Mouse (Mus musculus) kidney, adult 2 months (tissue): ENCODE results near the gene Proser2. TPM values are rescaled to one million over a fixed set of nuclear protein-coding genes. Genes with fewer than 3 reads are reported as not detected.

Source experiments
- DNase-seq: peaks from one replicate; pipeline ENCODE4 v3.0.0; 2021
- H3K27ac ChIP-seq: fragments of 200-500 bp; 2 replicates; pipeline ENCODE4 v1.5.1; 2012; ENCODE audit warnings: low read depth, low read length, control low read depth, inconsistent platforms; ENCODE audit not compliant: insufficient read depth
- H3K27me3 ChIP-seq: fragments of 200-500 bp; replicated peaks from 2 replicates; pipeline ENCODE4 v1.6.1; 2012; ENCODE audit warnings: mild to moderate bottlenecking, moderate library complexity, low read length, inconsistent platforms; ENCODE audit not compliant: control insufficient read depth, insufficient read depth
- H3K36me3 ChIP-seq: fragments of 200-500 bp; 2 replicates; pipeline ENCODE4 v1.6.1; 2012; ENCODE audit warnings: mild to moderate bottlenecking, moderate library complexity, low read length, inconsistent platforms; ENCODE audit not compliant: control insufficient read depth, insufficient read depth
- H3K4me1 ChIP-seq: fragments of 200-500 bp; 2 replicates; pipeline ENCODE4 v1.6.1; 2011; ENCODE audit warnings: low read length; ENCODE audit not compliant: control insufficient read depth, insufficient read depth
- H3K4me3 ChIP-seq: fragments of 200-500 bp; 2 replicates; pipeline ENCODE4 v1.5.1; 2011; ENCODE audit warnings: mild to moderate bottlenecking, low read depth, low read length, control low read depth; ENCODE audit not compliant: insufficient read depth
- CTCF ChIP-seq: fragments of 200-500 bp; conservative IDR thresholded peaks from 2 replicates; pipeline ENCODE4 v1.5.1; 2011; ENCODE audit warnings: low read depth, mild to moderate bottlenecking, control low read depth, low read length, moderate library complexity, mixed read lengths; ENCODE audit not compliant: insufficient read depth, insufficient read length
- POLR2A ChIP-seq: fragments of 200-500 bp; IDR thresholded peaks from one replicate; pipeline ENCODE4 v1.6.1; 2011; ENCODE audit warnings: low read depth, low read length, control low read depth
- WGBS: fragments of 180-500 bp; shearing (Covaris S2); methylation state at CpG from one replicate; pipeline ENCODE4 v1.1.7; 2018; 5-methylcytosine and 5-hydroxymethylcytosine counted together
- polyA plus RNA-seq: library from polyadenylated mRNA; depleted of rRNA; stranded (reverse); fragments of >200 nt; gene quantifications from 2 replicates; pipeline ENCODE4 v1.2.3, GENCODE M21; 2012; rRNA removed

Proser2 gene
- 7.8 and 7.9 TPM in 2 replicates for polyA plus RNA-seq

DNA sequence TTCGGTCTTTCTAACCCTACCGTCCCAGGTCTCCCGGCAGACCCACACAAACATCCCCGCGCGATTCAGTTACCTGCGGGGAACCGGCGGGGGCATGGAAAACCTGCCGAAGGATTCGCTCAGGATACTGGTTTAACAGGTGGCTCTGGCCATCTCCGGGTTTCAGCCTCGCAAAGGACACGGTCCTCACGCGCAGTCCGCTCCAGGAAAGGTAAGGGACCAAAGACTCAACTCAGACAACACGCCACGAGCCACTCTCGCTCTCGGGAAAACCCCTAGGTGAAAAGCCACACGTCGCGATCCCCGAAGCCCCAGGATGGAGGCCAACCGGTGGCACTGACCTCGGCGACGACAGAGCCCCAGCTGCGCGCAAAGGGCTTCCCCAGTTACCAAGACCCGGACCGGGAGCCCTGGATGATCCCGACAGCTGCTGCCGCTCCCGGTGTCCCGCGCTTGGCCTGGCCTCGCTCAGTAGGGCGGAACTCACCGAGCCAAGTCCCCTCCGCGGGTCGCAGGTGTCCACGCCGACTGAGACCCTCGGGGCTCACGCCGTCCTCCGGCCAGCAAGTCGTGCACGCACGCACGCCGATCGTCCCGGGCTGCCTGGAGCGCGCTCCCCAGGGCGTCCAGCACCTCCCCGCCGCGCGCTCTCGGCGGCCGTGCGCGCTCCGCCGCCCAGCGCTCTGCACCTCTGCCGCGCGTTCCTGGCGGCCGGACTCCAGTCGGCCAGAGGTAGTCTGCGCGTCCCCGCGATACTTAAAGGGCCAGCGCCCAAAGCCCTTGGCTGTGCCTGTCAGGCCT, at the start of gene Proser2:
Gene Proser2, minus strand, starts transcription at position 657 of the 801 bp plus-strand sequence.
- H3K27me3 ChIP-seq: no peaks in the 10 kb centered on the region
- WGBS: 1% methylated on average over 83 of the region's 83 CpGs
- H3K4me3 ChIP-seq: peak within 1 kb of the TSS; percentile 78
- H3K36me3 ChIP-seq: no peaks in the 10 kb centered on the region
- no peak for TF ChIP-seq POLR2A
- TF ChIP-seq CTCF: no peak
- DNase-seq: peak; percentile 87
- H3K4me1 ChIP-seq: no peaks in the 10 kb centered on the region
- 0 out of 2 replicates have a peak within 1 kb of the TSS, but pooled peaks have one; percentile 12 for H3K27ac ChIP-seq

DNA sequence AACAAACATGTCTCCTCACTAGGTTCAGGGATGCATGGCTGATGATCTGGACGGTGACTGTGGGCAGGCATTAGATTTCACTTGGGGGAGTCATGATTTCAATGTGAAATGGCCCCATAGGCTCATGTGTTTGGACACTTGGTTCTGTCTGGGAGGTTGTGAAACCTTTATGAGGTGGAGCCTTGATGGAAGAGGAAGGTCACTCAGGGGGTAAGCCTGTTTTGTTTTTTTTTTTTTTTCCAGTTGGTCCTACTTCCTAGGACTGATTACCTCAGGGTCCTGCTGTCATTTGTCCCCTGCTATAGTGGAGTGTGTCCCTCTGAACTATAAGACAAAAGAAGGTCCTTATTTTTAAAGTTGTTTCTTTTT, 49.7 kb upstream of the Proser2 start:
- H3K4me3 ChIP-seq: no peak overlapping the region
- H3K27ac ChIP-seq: no peak overlapping the region
- H3K36me3 ChIP-seq: no peaks in the 10 kb centered on the region
- no peaks in the 10 kb centered on the region for H3K4me1 ChIP-seq
- TF ChIP-seq CTCF (no peak), POLR2A (no peak)
- DNase-seq: no peak
- H3K27me3 ChIP-seq: no peaks in the 10 kb centered on the region
- WGBS: 45% methylated on average over 1 of the region's 1 CpGs

DNA sequence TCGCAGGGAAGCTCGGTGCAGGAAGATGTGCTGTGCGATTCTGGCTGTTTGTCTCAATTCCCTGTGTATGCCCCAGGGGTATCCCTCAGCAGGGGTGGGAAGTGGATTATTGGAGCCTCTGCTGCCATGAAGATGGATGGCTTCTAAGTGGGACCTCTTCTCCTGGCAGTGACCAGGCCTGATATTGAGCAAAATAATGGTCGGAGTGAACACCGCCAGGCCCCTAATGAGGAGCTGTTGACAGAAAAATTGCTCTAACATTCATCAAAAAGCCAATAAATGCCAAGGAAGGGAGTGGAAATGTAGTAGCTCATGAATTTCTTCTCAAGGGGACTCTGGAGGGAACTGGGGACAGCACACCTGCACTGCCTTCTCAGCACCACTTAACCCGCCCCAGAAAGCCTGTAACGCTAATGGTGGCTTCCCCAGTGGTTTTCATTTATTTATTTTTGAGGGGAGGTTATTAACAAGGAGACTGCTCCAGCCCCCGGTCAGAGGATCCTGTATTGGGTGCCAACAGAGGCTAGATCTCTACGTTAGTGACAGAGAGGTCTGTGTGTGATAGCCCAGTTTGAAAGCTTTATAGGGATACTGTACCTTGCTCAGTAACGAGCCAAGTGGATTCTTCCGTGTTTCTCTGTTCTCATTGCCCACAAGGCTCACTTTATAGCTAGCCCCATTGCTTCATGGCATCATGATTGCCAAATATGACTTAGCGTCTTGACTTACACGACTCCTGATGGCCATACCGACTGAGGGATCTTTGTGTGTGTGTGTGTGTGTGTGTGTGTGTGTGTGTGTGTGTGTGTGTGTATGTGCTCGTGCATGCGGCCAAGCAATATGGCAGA, 49.1 kb upstream of the Proser2 start:
- no peaks in the 10 kb centered on the region for H3K27me3 ChIP-seq
- TF ChIP-seq POLR2A (no peak), CTCF (no peak)
- H3K36me3 ChIP-seq: no peaks in the 10 kb centered on the region
- H3K4me1 ChIP-seq: no peaks in the 10 kb centered on the region
- 70% methylated on average over 16 of the region's 16 CpGs for WGBS
- no peak overlapping the region for H3K4me3 ChIP-seq
- DNase-seq: no peak
- no peak overlapping the region for H3K27ac ChIP-seq

DNA sequence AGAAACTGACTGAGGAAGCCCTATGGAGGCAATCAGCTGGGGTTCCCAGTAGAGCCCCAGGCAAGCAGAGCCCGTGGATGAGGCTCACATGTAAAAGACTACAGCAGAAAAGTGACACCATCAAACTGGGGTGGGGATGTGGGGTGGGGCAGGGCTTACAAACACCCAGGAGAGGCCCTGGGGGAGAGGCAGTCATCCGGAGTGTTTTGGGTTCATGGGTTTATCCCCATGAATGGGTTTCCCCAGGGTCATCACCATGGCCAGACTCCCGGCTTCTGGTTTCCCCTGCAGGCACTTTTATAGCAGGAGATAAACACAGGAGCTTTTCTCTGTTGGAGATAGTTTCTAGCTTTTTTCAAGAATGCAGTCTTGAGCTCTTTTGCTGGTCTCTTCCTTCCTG, 43.0 kb upstream of the Proser2 start:
- Histone ChIP-seq H3K27ac (no peak overlapping the region), H3K36me3 (no peaks in the 10 kb centered on the region), H3K27me3 (no peaks in the 10 kb centered on the region), H3K4me3 (no peak overlapping the region), H3K4me1 (no peaks in the 10 kb centered on the region)
- TF ChIP-seq POLR2A: no peak
- TF ChIP-seq CTCF: no peak
- no peak for DNase-seq
- WGBS: 66% methylated on average over 3 of the region's 3 CpGs

DNA sequence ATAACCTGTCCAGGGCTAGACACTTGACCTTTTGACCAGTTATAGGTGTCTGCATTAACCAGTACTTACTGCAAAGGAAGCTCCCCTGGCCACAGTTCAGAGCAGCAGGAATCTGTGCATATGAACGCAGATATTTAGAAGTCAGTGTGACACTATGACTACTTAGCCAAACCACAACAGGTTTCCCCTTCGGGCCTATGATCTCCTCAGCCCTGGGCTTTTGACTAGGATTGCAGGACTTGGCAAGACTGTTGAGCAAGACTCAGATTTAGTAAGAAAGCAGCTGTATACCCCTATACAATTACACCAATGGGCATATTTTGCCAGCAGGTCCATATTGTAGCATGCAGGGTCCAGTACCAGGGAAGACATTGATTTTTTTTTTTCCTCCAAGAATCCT, 38.5 kb upstream of the Proser2 start:
- H3K27me3 ChIP-seq: no peaks in the 10 kb centered on the region
- no peaks in the 10 kb centered on the region for H3K36me3 ChIP-seq
- TF ChIP-seq POLR2A: no peak
- TF ChIP-seq CTCF: no peak
- no peaks in the 10 kb centered on the region for H3K4me1 ChIP-seq
- DNase-seq: no peak
- no peak overlapping the region for H3K4me3 ChIP-seq
- WGBS: 75% methylated on average over 2 of the region's 2 CpGs
- H3K27ac ChIP-seq: no peak overlapping the region

DNA sequence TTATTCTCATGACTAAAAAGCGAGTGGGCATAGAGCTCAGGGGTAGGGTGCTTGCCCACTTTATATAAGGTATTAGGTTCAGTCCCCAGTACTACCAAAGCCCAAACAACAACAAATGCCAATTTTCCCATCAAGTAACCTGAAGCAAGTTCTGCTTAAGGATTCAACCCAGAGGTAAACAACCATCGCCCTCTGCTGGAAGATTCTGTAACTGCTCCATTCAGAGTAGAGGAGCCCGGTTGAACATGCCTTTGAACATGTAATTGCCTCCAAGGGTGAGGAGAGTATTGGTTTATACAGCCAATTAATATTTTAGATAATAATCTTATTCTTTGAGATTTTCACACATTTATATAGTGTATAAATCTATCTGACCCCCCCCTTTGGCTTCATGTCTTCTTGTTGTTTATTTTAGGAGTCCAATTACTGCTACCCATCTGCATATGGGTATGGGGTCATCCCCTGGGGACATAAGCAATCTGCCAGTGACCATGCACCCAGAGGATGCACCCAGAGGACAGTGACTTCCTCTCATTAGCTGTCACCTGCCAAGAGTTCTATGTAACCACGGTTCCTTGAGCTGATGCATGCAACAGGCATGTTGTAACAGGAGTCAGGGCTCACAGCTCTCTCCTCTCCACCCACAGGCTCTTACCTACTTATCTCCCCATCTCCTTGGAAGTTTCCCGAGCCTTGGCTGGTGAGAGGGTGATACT, 38.0 kb upstream of the Proser2 start:
- peak; percentile 45 for TF ChIP-seq CTCF
- TF ChIP-seq POLR2A: no peak
- no peak overlapping the region for H3K4me3 ChIP-seq
- H3K27ac ChIP-seq: no peak overlapping the region
- 18% methylated on average over 5 of the region's 5 CpGs for WGBS
- no peaks in the 10 kb centered on the region for H3K27me3 ChIP-seq
- H3K4me1 ChIP-seq: no peaks in the 10 kb centered on the region
- DNase-seq: peak; percentile 81
- H3K36me3 ChIP-seq: no peaks in the 10 kb centered on the region

DNA sequence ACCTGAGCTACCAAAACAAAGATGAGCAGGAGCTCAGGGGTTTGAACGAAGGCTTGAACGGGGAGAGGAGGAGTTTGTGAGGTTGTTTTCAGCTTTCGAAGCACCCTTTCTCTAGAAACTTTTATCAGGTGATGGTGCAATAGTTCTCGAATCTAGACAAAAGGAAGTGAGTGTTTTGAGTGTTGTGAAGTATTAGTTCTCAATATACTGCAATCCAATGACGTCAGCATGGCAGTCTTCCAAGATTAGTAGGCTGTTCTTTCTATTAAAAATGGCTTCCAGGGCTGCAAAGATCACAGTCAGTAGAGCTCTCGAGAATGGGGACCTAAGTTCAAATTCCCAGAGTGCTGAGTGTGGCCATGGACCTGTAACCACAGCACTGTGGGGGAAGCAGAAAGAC, 35.8 kb upstream of the Proser2 start:
- TF ChIP-seq CTCF (no peak), POLR2A (no peak)
- H3K4me1 ChIP-seq: no peaks in the 10 kb centered on the region
- WGBS: 64% methylated on average over 6 of the region's 6 CpGs
- no peak for DNase-seq
- H3K27ac ChIP-seq: no peak overlapping the region
- H3K27me3 ChIP-seq: no peaks in the 10 kb centered on the region
- no peaks in the 10 kb centered on the region for H3K36me3 ChIP-seq
- no peak overlapping the region for H3K4me3 ChIP-seq
